Mouse (Mus musculus) neutrophil, adult 5-6 weeks (primary cell): ENCODE data around the gene Xdh. TPM values are rescaled to one million over a fixed set of nuclear protein-coding genes. Genes with fewer than 3 reads are reported as not detected.

Experiments used
- ATAC-seq: fragments of 151-379, 151-347 bp; 2 replicates; pipeline ENCODE4 v1.8.0; 2017; ENCODE audit warnings: mild to moderate bottlenecking, moderate TSS enrichment; ENCODE audit not compliant: insufficient number of reproducible peaks, poor library complexity, low FRiP score, severe bottlenecking; ENCODE audit errors: extremely low read depth
- total RNA-seq: library from RNA; stranded (forward); fragments of 200-1000 nt; gene quantifications from 2 replicates; pipeline ENCODE4 v1.2.3, GENCODE M21; 2017

The Xdh gene
- total RNA-seq, 1 experiment from 2014 or later = 248 TPM

- ATAC-seq = no peak
These were observed 112.8 kb downstream of the Xdh start for GRCm38 (mm10) chr17:73837244-73837643.

GRCm38 (mm10) chr17:73836601-73837000 lies 113.4 kb downstream of the Xdh start:
- ATAC-seq = no peak

Other genes starting within 250 kb of the Xdh start
- 0.47 and 0.49 TPM in 2 replicates for gene Galnt14, start 239.7 kb downstream of the Xdh start, total RNA-seq
- gene Ehd3, start 146.1 kb downstream of the Xdh start, total RNA-seq = 6.3 and 10.1 TPM in 2 replicates
- gene Srd5a2, start 97.7 kb upstream of the Xdh start, total RNA-seq = not detected in 2 replicates